Mouse (Mus musculus): ENCODE measurements around the gene Pitx3.

DNA sequence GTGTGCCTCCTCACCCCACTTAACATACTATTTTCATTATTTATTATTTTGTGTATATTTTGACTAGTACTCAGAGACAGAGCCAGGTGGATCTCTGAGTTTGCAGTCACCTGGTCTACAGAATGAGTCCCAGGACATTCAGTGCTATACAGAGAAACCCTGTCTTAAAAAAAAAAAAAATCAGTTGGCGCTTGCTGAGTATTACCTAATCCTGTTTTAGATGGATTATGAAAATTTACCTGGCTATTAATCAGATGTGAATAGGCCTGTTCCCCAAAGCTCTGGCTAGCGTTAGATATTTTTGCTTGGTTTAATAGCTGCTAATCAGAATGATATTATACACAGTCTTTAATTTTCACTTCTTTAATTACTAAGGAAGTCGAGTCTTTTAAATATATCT is 24.2 kb downstream of the Pitx3 start:
- TF ChIP-seq TAL1 (IDR thresholded peaks at IDR 0.05; ENCODE audit: low read length) (no peak), GATA1 (IDR thresholded peaks at IDR 0.05; ENCODE audit: low read length) (no peak)
